Mouse (Mus musculus): ENCODE measurements around the gene Tm9sf2. TPM values are rescaled to one million over a fixed set of nuclear protein-coding genes. Genes with fewer than 3 reads are reported as not detected.

Gene Tm9sf2
- polyA plus RNA-seq, 1 experiment from 2014 or later, result 180 TPM

Other genes starting within 250 kb of the Tm9sf2 start
- 66.7 and 68.6 TPM in 2 replicates for gene Ubac2, start 228.4 kb upstream of the Tm9sf2 start, polyA plus RNA-seq (2015; fragmentation: Nextera tagmentation; extraction: Ambion mirVana)
- gene Gpr18, start 191.3 kb upstream of the Tm9sf2 start, polyA plus RNA-seq (2015; fragmentation: Nextera tagmentation; extraction: Ambion mirVana), result 0.30 and 0.39 TPM in 2 replicates
- 4.1 and 4.9 TPM in 2 replicates for gene Gpr183, start 141.8 kb upstream of the Tm9sf2 start, polyA plus RNA-seq (2015; fragmentation: Nextera tagmentation; extraction: Ambion mirVana)
- not detected in 2 replicates for gene Timm8a2, start 72.4 kb upstream of the Tm9sf2 start, polyA plus RNA-seq (2015; fragmentation: Nextera tagmentation; extraction: Ambion mirVana)
- 25.4 and 27.2 TPM in 2 replicates for gene Clybl, start 74.7 kb downstream of the Tm9sf2 start, polyA plus RNA-seq (2015; fragmentation: Nextera tagmentation; extraction: Ambion mirVana)

All from kidney, embryonic 15.5 days (tissue).